Mouse (Mus musculus) limb, embryonic 11.5 days (tissue): Measurements from ENCODE around the gene Engase. TPM values are rescaled to one million over a fixed set of nuclear protein-coding genes. Genes with fewer than 3 reads are reported as not detected.

Experiments used
- ATAC-seq: fragments of 200-750 bp; cut with Nextera tagmentation; 2 replicates; pipeline ENCODE4 v1.8.0; 2017; ENCODE audit warnings: low read depth; ENCODE audit not compliant: insufficient number of reproducible peaks, low FRiP score, low TSS enrichment
- DNase-seq: peaks from one replicate; pipeline ENCODE4 v3.0.0-alpha.2; 2015; ENCODE audit warnings: low spot score
- H3K27ac ChIP-seq: fragments of 300-500 bp; sonication (generic); replicated peaks from 2 replicates; pipeline ENCODE4 v1.5.1; 2014; ENCODE audit warnings: low read depth, mild to moderate bottlenecking, low read length
- H3K27me3 ChIP-seq: fragments of 300-500 bp; sonication (generic); 2 replicates; pipeline ENCODE4 v1.6.1; 2014; ENCODE audit warnings: mild to moderate bottlenecking, low read length, mixed read lengths; ENCODE audit not compliant: control insufficient read depth, insufficient read depth
- H3K36me3 ChIP-seq: fragments of 300-500 bp; sonication (generic); 2 replicates; pipeline ENCODE4 v1.6.1; 2014; ENCODE audit warnings: mild to moderate bottlenecking, low read length, moderate library complexity, mixed read lengths; ENCODE audit not compliant: control insufficient read depth, insufficient read depth
- H3K4me1 ChIP-seq: fragments of 300-500 bp; sonication (generic); 2 replicates; pipeline ENCODE4 v1.6.1; 2014; ENCODE audit warnings: low read length, mixed read lengths; ENCODE audit not compliant: control insufficient read depth, insufficient read depth
- H3K4me2 ChIP-seq: fragments of 300-500 bp; sonication (generic); 2 replicates; pipeline ENCODE4 v1.6.1; 2014; ENCODE audit warnings: low read depth, mild to moderate bottlenecking, moderate library complexity; ENCODE audit not compliant: severe bottlenecking
- H3K4me3 ChIP-seq: fragments of 300-500 bp; sonication (generic); 2 replicates; pipeline ENCODE4 v1.5.1; 2014; ENCODE audit warnings: low read depth, low read length
- H3K9ac ChIP-seq: fragments of 300-500 bp; sonication (generic); 2 replicates; pipeline ENCODE4 v1.6.1; 2014; ENCODE audit warnings: mild to moderate bottlenecking, low read length
- H3K9me3 ChIP-seq: fragments of 300-500 bp; sonication (generic); 2 replicates; pipeline ENCODE4 v1.6.1; 2016; ENCODE audit warnings: low read length; ENCODE audit not compliant: control insufficient read depth
- WGBS: fragments of 180-500 bp; shearing (Covaris S2); extraction: QIAGEN DNeasy Blood & Tissue Kit; methylation state at CpG from one replicate; pipeline ENCODE4 v1.1.7; 2014; 5-methylcytosine and 5-hydroxymethylcytosine counted together
- polyA plus RNA-seq: library from polyadenylated mRNA; unstranded; fragments of >200 nt; fragmentation: Nextera tagmentation; extraction: Ambion mirVana; gene quantifications from 2 replicates; pipeline ENCODE4 v1.2.1, GENCODE M21; 2014

Gene Engase
- 4.8 and 8.5 TPM in 2 replicates for polyA plus RNA-seq

GRCm38 (mm10) chr11:118476396-118477373 is at the start of gene Engase:
Gene Engase (plus strand): TSS chr11:118476829.
- Histone ChIP-seq H3K9ac (peak within 1 kb of the TSS; percentile 63), H3K4me2 (peak within 1 kb of the TSS; percentile 87), H3K9me3 (no peaks in the 10 kb centered on the region), H3K4me3 (peak within 1 kb of the TSS; percentile 62), H3K4me1 (peaks cover 4% of the 10 kb centered on the region; the same call in 1 of the 2 replicates), H3K27ac (no peak within 1 kb of the TSS), H3K36me3 (no peaks in the 10 kb centered on the region), H3K27me3 (no peaks in the 10 kb centered on the region)
- ATAC-seq: peak; percentile 98
- DNase-seq: peak; percentile 96
- WGBS: under 1% methylated on average over 57 of the region's 57 CpGs

GRCm38 (mm10) chr11:118427266-118427779 is 49.3 kb upstream of the Engase start:
- Histone ChIP-seq H3K4me1 (peaks cover 25% of the 10 kb centered on the region), H3K27me3 (no peaks in the 10 kb centered on the region), H3K27ac (no peak overlapping the region), H3K4me2 (peak overlapping the region; percentile 55), H3K36me3 (no peaks in the 10 kb centered on the region), H3K9ac (no peak overlapping the region), H3K9me3 (no peaks in the 10 kb centered on the region), H3K4me3 (0 out of 2 replicates have a peak overlapping the region, but pooled peaks have one; percentile 24)
- DNase-seq (no peak), ATAC-seq (no peak)
- 44% methylated on average over 3 of the region's 3 CpGs for WGBS

GRCm38 (mm10) chr11:118427986-118428385 is 48.6 kb upstream of the Engase start, which contains the start of gene C1qtnf1:
Gene C1qtnf1 (plus strand): TSS chr11:118428203.
- Histone ChIP-seq H3K9ac (peak within 1 kb of the TSS; percentile 52), H3K4me1 (peaks cover 25% of the 10 kb centered on the region), H3K27me3 (no peaks in the 10 kb centered on the region), H3K27ac (no peak within 1 kb of the TSS), H3K4me2 (peak within 1 kb of the TSS; percentile 55), H3K4me3 (peak within 1 kb of the TSS; percentile 24), H3K36me3 (no peaks in the 10 kb centered on the region), H3K9me3 (no peaks in the 10 kb centered on the region)
- DNase-seq (peak; percentile 58), ATAC-seq (no peak)
- 3% methylated on average over 8 of the region's 8 CpGs for WGBS

- Histone ChIP-seq H3K36me3 (no peaks in the 10 kb centered on the region), H3K4me3 (peak overlapping the region; percentile 24), H3K9me3 (no peaks in the 10 kb centered on the region), H3K4me1 (peaks cover 25% of the 10 kb centered on the region), H3K27me3 (no peaks in the 10 kb centered on the region), H3K4me2 (peak overlapping the region; percentile 55), H3K27ac (no peak overlapping the region), H3K9ac (peak overlapping the region; percentile 44)
- no peak for ATAC-seq
- peak; percentile 46 for DNase-seq
- 11% methylated on average over 11 of the region's 11 CpGs for WGBS
Observed at GRCm38 (mm10) chr11:118428460-118428868, 48.2 kb upstream of the Engase start.

- Histone ChIP-seq H3K27me3 (no peaks in the 10 kb centered on the region), H3K36me3 (no peaks in the 10 kb centered on the region), H3K4me1 (peaks cover 27% of the 10 kb centered on the region), H3K4me3 (peak overlapping the region; percentile 24; the same call in 1 of the 2 replicates), H3K9ac (no peak overlapping the region), H3K27ac (no peak overlapping the region), H3K9me3 (no peaks in the 10 kb centered on the region), H3K4me2 (peak overlapping the region; percentile 55)
- ATAC-seq (no peak), DNase-seq (no peak)
- WGBS: 51% methylated on average over 8 of the region's 8 CpGs
Observed at GRCm38 (mm10) chr11:118428944-118429709, 47.5 kb upstream of the Engase start.

- no peak overlapping the region for H3K4me2 ChIP-seq
Observed at GRCm38 (mm10) chr11:118430291-118430885, 46.2 kb upstream of the Engase start.

GRCm38 (mm10) chr11:118431100-118431948 is 45.3 kb upstream of the Engase start:
- no peak overlapping the region for H3K4me2 ChIP-seq
- WGBS: 72% methylated on average over 16 of the region's 16 CpGs
- H3K9me3 ChIP-seq: no peaks in the 10 kb centered on the region
- H3K4me3 ChIP-seq: no peak overlapping the region
- no peak for DNase-seq
- no peaks in the 10 kb centered on the region for H3K36me3 ChIP-seq
- peaks cover 40% of the 10 kb centered on the region for H3K4me1 ChIP-seq
- H3K9ac ChIP-seq: peak overlapping the region; percentile 30; the same call in 1 of the 2 replicates
- H3K27ac ChIP-seq: no peak overlapping the region
- no peak for ATAC-seq
- no peaks in the 10 kb centered on the region for H3K27me3 ChIP-seq

More at GRCm38 (mm10) chr11:118430291-118430885, 46.2 kb upstream of the Engase start:
- Histone ChIP-seq H3K9ac (no peak overlapping the region), H3K4me3 (no peak overlapping the region), H3K9me3 (no peaks in the 10 kb centered on the region), H3K36me3 (no peaks in the 10 kb centered on the region), H3K4me1 (peaks cover 39% of the 10 kb centered on the region), H3K27me3 (no peaks in the 10 kb centered on the region), H3K27ac (no peak overlapping the region)
- no peak for DNase-seq
- WGBS: 62% methylated on average over 4 of the region's 4 CpGs
- ATAC-seq: no peak
